Mouse (Mus musculus) heart, postnatal 25 days (tissue): ENCODE results near the gene Ccl9. TPM values are rescaled to one million over a fixed set of nuclear protein-coding genes. Genes with fewer than 3 reads are reported as not detected.
A peak's percentile ranks its signal among the peaks of the same experiment; 100 is the strongest.

Experiments
- DNase-seq: peaks from one replicate; pipeline ENCODE4 v3.0.0; 2022; ENCODE audit warnings: low spot score
- intact Hi-C: fragments of 180-260 bp; cut with DNase I; formaldehyde crosslinking; loops from one replicate; pipeline ENCODE4 v1.15.1; 2025
- total RNA-seq, 2 experiments: library from RNA; stranded (reverse); gene quantifications; 2 replicates each; pipeline ENCODE4 v1.2.3; 2021

Gene Ccl9
- total RNA-seq, 2 experiments from 2014 or later, result 7.0 to 11.7 TPM

GRCm38 (mm10) chr11:83544214-83544613 is 34.2 kb downstream of the Ccl9 start:
- intact Hi-C loops, result no loop called here
- no peak for DNase-seq

DNA sequence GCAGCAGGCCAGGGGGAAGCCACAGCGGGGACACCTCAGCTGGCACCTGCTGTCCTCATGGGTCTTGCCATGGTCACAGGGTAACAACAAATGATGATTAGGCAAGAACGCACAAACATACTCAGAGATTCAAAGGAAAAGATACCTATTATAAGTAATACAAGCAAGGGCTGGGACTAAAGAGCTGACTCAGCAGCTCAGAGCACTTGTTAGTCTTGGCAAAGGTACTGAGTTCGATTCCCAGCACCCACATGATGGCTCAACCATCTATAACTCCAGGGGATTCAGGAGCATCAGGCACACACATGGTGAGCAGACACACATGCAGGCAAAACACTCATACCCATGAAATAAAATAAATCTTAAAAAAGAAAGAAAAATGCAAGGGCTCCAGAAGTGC is 37.0 kb downstream of the Ccl9 start:
- no peak for DNase-seq
- intact Hi-C loops, result no loop called here

- intact Hi-C loops, result no loop called here
- DNase-seq, result no peak
Measured at GRCm38 (mm10) chr11:83540931-83541330, 37.5 kb downstream of the Ccl9 start.

GRCm38 (mm10) chr11:83538705-83539314 is 39.6 kb downstream of the Ccl9 start:
- no peak for DNase-seq
- intact Hi-C loops, result no loop called here

- intact Hi-C loops, result no loop called here
- no peak for DNase-seq
Measured at GRCm38 (mm10) chr11:83536831-83537230, 41.6 kb downstream of the Ccl9 start.

DNA sequence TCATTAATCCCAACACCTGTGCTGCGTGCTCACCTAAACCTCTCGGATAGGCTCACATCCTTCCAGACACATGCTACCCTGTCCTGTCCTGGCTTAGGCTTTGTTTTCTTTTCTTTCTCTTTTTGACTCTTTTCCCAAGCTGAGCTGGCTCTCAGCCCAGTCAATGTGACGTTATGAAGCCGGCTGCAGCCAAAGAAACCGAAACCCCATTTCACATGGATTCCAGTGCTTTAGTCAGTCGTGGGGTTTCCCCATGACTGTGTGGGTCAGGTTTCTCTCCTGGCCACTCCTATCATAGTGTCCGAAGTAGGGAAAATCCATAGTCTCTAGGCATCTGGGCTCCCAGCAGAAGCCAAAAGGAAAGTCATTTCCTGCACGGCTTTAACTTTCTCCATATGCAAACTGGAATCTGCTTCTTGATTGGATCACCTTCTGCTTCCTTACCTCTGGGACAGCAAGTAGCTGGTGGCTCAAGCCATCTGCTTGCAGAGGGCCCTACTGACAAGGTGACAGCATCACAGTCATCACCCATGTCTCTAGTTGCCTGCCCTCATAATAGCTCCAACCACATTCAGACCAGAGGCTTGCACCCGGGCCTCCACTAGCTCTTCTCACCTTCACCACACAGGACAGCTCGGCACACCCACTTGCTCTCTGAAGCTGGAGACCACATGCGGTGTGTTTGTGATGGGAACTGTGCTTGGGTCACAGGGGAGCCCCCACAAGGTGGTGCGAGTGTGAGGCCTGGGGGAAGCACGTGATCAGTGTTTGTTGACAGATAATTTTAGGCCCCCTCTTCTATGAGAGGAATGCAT is 43.6 kb downstream of the Ccl9 start:
- intact Hi-C loops, result no loop called here
- peak; percentile 45 for DNase-seq

GRCm38 (mm10) chr11:83534143-83534542 is 44.3 kb downstream of the Ccl9 start:
- DNase-seq, result no peak
- intact Hi-C loops, result no loop called here

- no peak for DNase-seq
- intact Hi-C loops, result no loop called here
Measured at GRCm38 (mm10) chr11:83533192-83533591, 45.2 kb downstream of the Ccl9 start.

DNA sequence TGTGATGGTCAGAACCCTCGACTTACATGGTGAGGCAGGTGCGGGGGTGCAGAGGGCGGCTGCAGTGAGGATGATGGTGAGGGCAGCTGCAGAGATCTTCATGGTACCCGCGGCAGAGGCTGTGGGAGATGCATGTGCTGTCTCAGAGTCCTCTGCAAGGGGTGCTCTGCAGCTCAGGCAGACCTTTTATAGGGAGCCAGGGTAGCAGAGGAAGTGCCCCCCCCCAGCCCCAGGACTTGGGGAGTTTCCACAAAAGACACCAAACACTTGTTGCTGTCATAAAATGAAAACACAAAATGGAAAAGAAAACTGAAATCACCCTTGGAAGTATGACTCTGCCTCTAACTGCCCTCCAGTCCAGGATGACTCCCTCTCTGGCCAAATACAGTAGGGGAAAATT is 48.1 kb downstream of the Ccl9 start, which contains the start of gene Ccl5:
Ccl5 (minus strand) TSS at position 159 of the 400 bp plus-strand sequence.
- intact Hi-C loops, result no loop called here
- no peak for DNase-seq

- no peak for DNase-seq
- intact Hi-C loops, result no loop called here
Measured at GRCm38 (mm10) chr11:83529024-83529423, 49.4 kb downstream of the Ccl9 start.

Other genes starting within 250 kb of the Ccl9 start
- gene Rasl10b, start 169.5 kb downstream of the Ccl9 start, total RNA-seq, result 10 to 100 TPM; 49.6 to 60.1 TPM
- gene Gas2l2, start 149.2 kb downstream of the Ccl9 start, total RNA-seq, result not detected
- not detected for gene 1700020L24Rik, start 141.0 kb downstream of the Ccl9 start, total RNA-seq
- gene Mmp28, start 115.6 kb downstream of the Ccl9 start, total RNA-seq, result 1 to 10 TPM; 4.6 to 5.7 TPM
- gene Taf15, start 105.5 kb downstream of the Ccl9 start, total RNA-seq, result 10 to 100 TPM; 33.7 to 33.8 TPM
- gene Heatr9, start 56.5 kb downstream of the Ccl9 start, total RNA-seq, result not detected
- gene Ccl5, start 48.1 kb downstream of the Ccl9 start, total RNA-seq, result not detected
- 10 to 100 TPM in 1 of 2 experiments, 1 to 10 TPM in 1; 9.9 to 10.4 TPM for gene Ccl6, start 14.5 kb upstream of the Ccl9 start, total RNA-seq
- not detected for gene Rpl9-ps1, start 67.0 kb upstream of the Ccl9 start, total RNA-seq
- gene Ccl3, start 70.7 kb upstream of the Ccl9 start, total RNA-seq, result under 1 TPM in 1 of 2 experiments, not detected in 1; 0.36 TPM
- gene Ccl4, start 83.9 kb upstream of the Ccl9 start, total RNA-seq, result not detected
- gene Wfdc17, start 125.4 kb upstream of the Ccl9 start, total RNA-seq, result 1 to 10 TPM; 2.0 to 2.5 TPM
- not detected for gene Wfdc18, start 130.4 kb upstream of the Ccl9 start, total RNA-seq
- not detected for gene Wfdc21, start 168.3 kb upstream of the Ccl9 start, total RNA-seq
- gene Heatr6, start 175.1 kb upstream of the Ccl9 start, total RNA-seq, result 1 to 10 TPM; 5.3 to 5.9 TPM